Mouse (Mus musculus): ENCODE measurements around the gene Baiap2l1.

DNA sequence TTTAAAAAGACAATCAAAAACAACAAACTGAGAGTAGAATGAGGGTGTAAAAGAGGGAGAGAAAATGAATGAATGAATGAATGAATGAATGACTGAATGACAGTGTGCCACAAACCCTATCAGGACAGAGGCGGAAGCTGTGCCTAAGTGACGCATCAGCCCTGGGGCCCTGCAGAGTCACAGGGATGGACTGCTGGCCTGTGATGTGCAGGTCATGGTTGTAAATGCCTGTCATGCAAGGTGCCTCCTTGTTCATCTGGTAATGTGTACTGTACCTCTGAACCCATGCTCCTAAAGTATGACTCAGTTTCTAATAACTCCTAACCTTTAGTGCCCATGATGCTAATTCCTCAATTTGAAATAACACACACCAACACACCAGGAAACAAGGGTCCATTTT is 54.8 kb downstream of the Baiap2l1 start:
- no peak for TF ChIP-seq E2F4 (IDR thresholded peaks at IDR 0.05; ENCODE audit: insufficient read depth)
- TF ChIP-seq POLR2A (IDR thresholded peaks at IDR 0.05; ENCODE audit: insufficient read length, low read depth): no peak
- TF ChIP-seq POLR2AphosphoS2 (IDR thresholded peaks at IDR 0.05; ENCODE audit: insufficient read length, low read depth): no peak
- TF ChIP-seq USF1 (IDR thresholded peaks at IDR 0.05; ENCODE audit: low read depth): no peak
- TF ChIP-seq MAX (IDR thresholded peaks at IDR 0.05; ENCODE audit: low read depth): no peak
- no peak for TF ChIP-seq CEBPB (IDR thresholded peaks at IDR 0.05; ENCODE audit: insufficient read depth, poor library complexity, severe bottlenecking)
- TF ChIP-seq MYOD1 (IDR thresholded peaks at IDR 0.05; ENCODE audit: control insufficient read depth in 1 of 3, insufficient read length in 2 of 3, low read depth in 2 of 3): no peak
- no peak for TF ChIP-seq MYOG (IDR thresholded peaks at IDR 0.05; ENCODE audit: control insufficient read depth in 1 of 3, insufficient read depth in 1 of 3, insufficient read length in 2 of 3, low read depth in 2 of 3)
- no peak for TF ChIP-seq SRF (IDR thresholded peaks at IDR 0.05; ENCODE audit: control insufficient read depth, insufficient read length, low read depth)

Data from myocyte (in vitro differentiated cells).